Mouse (Mus musculus) left cerebral cortex, postnatal 36 days (tissue): ENCODE data around the gene Fam183b. TPM values are rescaled to one million over a fixed set of nuclear protein-coding genes. Genes with fewer than 3 reads are reported as not detected.
"Not testable (repeated sequence)": the region's sequence is repeated elsewhere in the genome, so short reads cannot be mapped to it uniquely, and the experiment has no call there.

Source experiments
- DNase-seq, 2 experiments: peaks; one replicate each; pipeline ENCODE4 v3.0.0; 2021 to 2022; ENCODE audit warnings: low spot score in 2 of 2, mixed read lengths in 1 of 2
- intact Hi-C: fragments of 180-260 bp; cut with DNase I; formaldehyde crosslinking; loops from one replicate; pipeline ENCODE4 v1.15.1; 2025
- total RNA-seq, 2 experiments: library from RNA; stranded (reverse); gene quantifications; 2 replicates each; pipeline ENCODE4 v1.2.3; 2021

The Fam183b gene
- total RNA-seq, 2 experiments from 2014 or later: 2.2 to 2.9 TPM

DNA sequence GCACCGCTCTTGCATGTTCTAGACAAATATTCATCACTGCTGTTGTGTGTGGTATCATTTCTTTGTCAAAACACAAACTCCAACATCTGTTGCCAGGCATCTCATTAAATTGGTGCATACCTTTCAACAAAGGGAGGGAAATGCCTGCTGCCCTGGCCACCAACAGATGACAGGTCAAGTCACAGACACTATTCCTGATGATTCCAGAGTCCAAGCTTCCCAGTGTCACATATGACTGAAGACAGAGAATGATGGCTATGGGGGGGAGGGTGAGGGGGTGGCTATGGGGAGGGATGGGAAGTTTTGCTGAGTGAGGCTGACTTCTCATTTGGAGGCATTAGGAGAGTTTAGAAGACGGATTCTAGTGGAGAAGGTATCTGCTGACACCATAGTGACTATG lies 17.6 kb downstream of the Fam183b start:
- DNase-seq: no peak
- intact Hi-C loops: no loop called here

DNA sequence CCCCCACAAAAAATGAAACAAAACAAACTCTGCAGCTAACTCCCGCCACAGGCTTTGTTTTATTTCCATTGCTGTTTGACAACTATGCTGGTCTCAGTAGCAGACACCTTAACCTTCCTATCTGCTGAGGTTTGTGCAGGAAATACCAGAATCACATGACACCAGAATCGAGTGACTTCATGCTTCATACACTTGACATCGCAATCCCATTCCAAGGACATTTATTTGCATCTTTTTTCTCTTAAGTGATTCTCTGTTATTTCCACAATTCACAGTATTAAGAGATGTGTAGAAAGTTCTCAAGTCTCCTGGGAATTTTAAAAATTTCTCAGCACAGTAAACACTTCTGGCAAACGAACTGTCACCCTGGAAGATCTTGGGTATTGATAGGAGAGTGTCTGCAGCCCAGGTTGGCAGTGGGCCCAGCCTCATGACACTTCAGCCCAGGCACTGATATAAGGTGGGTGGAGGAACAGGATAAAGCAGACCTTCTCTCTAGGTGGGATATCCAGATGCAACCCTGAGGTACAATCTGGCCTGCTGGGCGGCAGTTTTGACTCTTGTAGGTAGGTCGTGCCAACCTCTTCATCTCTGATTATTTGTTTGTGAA lies 19.2 kb downstream of the Fam183b start, which contains the start of gene Olfr314:
Olfr314 (plus strand) TSS at position 473 of the 610 bp plus-strand sequence.
- intact Hi-C loops: no loop called here
- no peak for DNase-seq

DNA sequence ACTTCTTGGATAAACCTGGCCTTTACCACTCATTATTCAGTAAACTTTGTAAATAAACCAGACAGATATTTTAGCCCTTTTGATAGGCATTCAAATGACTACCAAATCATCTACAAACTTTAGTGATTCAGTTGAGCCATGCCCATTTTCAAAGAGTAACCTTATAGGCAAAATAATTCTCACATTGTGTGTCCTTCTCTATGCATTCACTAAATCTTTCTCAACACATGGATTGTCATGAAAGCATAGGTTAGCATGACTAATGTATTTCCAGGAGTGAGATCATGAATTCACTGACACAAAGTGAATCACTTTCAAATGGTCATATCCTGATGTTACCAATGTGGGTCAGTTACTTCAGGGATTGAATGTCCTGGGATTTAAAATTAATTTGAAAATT lies 28.9 kb downstream of the Fam183b start, which contains the start of gene Olfr315:
Olfr315 (plus strand) TSS at position 301 of the 400 bp plus-strand sequence.
- DNase-seq: no peak
- intact Hi-C loops: no loop called here

DNA sequence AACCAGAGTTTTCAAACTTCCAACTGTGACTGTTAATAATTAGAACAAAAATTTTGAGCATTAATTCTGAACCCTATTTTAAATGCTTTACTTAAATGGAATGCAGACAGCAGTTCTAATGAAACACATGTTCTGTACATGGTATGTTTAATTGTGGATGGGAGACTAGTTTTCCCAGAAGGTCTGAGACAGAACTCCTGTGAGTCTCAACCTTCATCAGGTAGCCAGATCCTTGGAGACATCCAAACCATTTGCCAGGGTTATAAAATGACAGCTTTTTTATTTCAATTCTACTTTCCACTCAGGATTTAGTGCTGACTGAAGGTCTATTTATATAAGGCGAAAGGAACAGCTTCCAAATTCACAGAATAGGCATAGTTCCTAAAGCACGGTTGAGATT lies 49.3 kb downstream of the Fam183b start, which contains the start of gene Olfr316:
Olfr316 (plus strand) TSS at position 301 of the 400 bp plus-strand sequence.
- intact Hi-C loops: no loop called here
- DNase-seq: no peak

DNA sequence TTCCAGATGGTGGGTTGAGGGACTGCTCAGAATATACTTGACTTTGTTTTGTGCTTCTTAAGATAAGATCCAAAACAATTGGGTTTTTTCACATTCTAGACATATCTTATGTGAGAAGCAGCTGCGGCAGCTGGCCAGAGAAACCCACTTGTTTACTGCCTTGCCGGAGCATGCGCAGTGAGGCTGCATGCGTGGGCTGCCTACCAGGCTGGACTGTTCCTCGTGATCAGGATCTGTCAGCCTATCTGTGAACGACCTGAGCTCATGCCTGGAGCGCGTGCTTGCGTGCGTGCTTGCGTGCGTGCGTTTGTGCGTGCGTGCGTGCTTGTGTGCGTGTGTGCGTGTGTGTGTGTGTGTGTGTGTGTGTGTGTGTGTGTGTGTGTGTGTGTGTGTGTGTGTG lies 50.7 kb downstream of the Fam183b start:
- peak; percentile 35 to 55 for DNase-seq
- intact Hi-C loops: not testable (repeated sequence)

Other genes with a start within 250 kb of the Fam183b start
- under 1 TPM in 1 of 2 experiments, not detected in 1; 0.10 TPM for gene Olfr328, start 246.3 kb downstream of the Fam183b start, total RNA-seq
- not detected for gene Olfr224, start 231.4 kb downstream of the Fam183b start, total RNA-seq
- gene Olfr325, start 224.2 kb downstream of the Fam183b start, total RNA-seq: not detected
- not detected for gene Olfr324, start 206.8 kb downstream of the Fam183b start, total RNA-seq
- gene 2210407C18Rik, start 185.9 kb downstream of the Fam183b start, total RNA-seq: not detected
- not detected for gene Olfr323, start 171.5 kb downstream of the Fam183b start, total RNA-seq
- not detected for gene Trim58, start 161.5 kb downstream of the Fam183b start, total RNA-seq
- gene Olfr322, start 143.2 kb downstream of the Fam183b start, total RNA-seq: not detected
- not detected for gene Olfr320, start 120.9 kb downstream of the Fam183b start, total RNA-seq
- not detected for gene Olfr319, start 102.8 kb downstream of the Fam183b start, total RNA-seq
- gene Olfr318, start 77.9 kb downstream of the Fam183b start, total RNA-seq: under 1 TPM in 1 of 2 experiments, not detected in 1; 0.11 TPM
- gene Olfr317, start 62.7 kb downstream of the Fam183b start, total RNA-seq: not detected
- 1 to 10 TPM in 1 of 2 experiments, under 1 TPM in 1; 0.79 to 1.0 TPM for gene Olfr316, start 49.2 kb downstream of the Fam183b start, total RNA-seq
- not detected for gene Olfr315, start 28.8 kb downstream of the Fam183b start, total RNA-seq
- gene Olfr314, start 19.0 kb downstream of the Fam183b start, total RNA-seq: not detected
- not detected for gene Olfr313, start 13.0 kb upstream of the Fam183b start, total RNA-seq
- not detected for gene Olfr312, start 27.3 kb upstream of the Fam183b start, total RNA-seq
- gene Olfr311, start 37.3 kb upstream of the Fam183b start, total RNA-seq: not detected
- gene Gm12258, start 45.2 kb upstream of the Fam183b start, total RNA-seq: 10 to 100 TPM; 17.0 to 24.1 TPM
- 10 to 100 TPM in 1 of 2 experiments, 1 to 10 TPM in 1; 9.6 to 10.9 TPM for gene 2810021J22Rik, start 65.3 kb upstream of the Fam183b start, total RNA-seq
- 10 to 100 TPM in 1 of 2 experiments, 1 to 10 TPM in 1; 8.2 to 10.4 TPM for gene Zfp39, start 102.3 kb upstream of the Fam183b start, total RNA-seq
- gene Btnl10, start 115.9 kb upstream of the Fam183b start, total RNA-seq: not detected
- gene Rnf187, start 137.0 kb upstream of the Fam183b start, total RNA-seq: 100 to 1,000 TPM; 450 to 542 TPM
- 100 to 1,000 TPM; 103 to 124 TPM for gene Hist3h2ba, start 147.0 kb upstream of the Fam183b start, total RNA-seq
- 10 to 100 TPM; 60.9 to 64.1 TPM for gene Hist3h2a, start 152.7 kb upstream of the Fam183b start, total RNA-seq
- 1 to 10 TPM; 4.8 to 5.7 TPM for gene Trim17, start 152.7 kb upstream of the Fam183b start, total RNA-seq
- gene Trim11, start 176.1 kb upstream of the Fam183b start, total RNA-seq: 10 to 100 TPM; 21.0 to 24.9 TPM